Mouse (Mus musculus) lung, adult 2 months (tissue): ENCODE measurements at regions not wholly inside any gene's neighbourhood (a gene's known extent, or its start where the extent isn't known, plus 50 kb on each side); places are given as distances from the start of the nearest gene placed in this dataset.

Experiments used
- CTCF ChIP-seq: fragments of 200-500 bp; IDR thresholded peaks from 2 replicates; pipeline ENCODE4 v1.5.1; 2011; ENCODE audit warnings: mild to moderate bottlenecking, low read length, control low read depth; ENCODE audit not compliant: insufficient read depth
- POLR2A ChIP-seq: fragments of 200-500 bp; IDR thresholded peaks from 2 replicates; pipeline ENCODE4 v1.6.1; 2011; ENCODE audit warnings: low read depth, mild to moderate bottlenecking, control low read depth, low read length, borderline replicate concordance; ENCODE audit errors: extremely low read depth

DNA sequence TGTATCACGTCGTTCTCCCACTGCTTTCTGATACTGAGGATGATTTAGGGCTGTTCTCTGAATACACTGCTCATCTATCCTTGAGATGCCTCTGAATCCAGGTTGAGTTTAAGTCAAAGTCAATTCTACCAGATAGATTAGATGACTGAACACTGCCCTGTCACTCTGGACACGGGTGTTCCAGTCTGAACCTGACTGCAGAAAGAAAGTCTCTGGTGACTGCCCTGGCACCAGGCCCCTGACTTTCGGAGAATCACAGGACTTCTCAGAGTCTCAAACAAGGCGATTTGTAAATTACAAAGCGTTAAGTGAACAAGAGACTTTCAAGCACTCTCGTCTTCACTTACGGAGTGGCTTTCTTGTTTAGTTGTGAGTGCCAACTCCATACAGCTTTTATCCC is 324.6 kb downstream of the Kcnrg start:
- no peak for TF ChIP-seq CTCF
- no peak for TF ChIP-seq POLR2A
